Mouse (Mus musculus) liver, postnatal 0 days (tissue): ENCODE data around the gene Ppp1r18.

Experiments used
- CTCF ChIP-seq: sonication (generic); IDR thresholded peaks from 2 replicates; pipeline ENCODE4 v1.5.1; 2016; ENCODE audit warnings: antibody characterized with exemption, low read depth
- EP300 ChIP-seq: IDR thresholded peaks from 2 replicates; pipeline ENCODE4 v1.6.1; 2016; ENCODE audit warnings: antibody characterized with exemption, low read depth, mild to moderate bottlenecking

- TF ChIP-seq CTCF (no peak), EP300 (no peak)
Measured at GRCm38 (mm10) chr17:35896781-35897643, 31.6 kb downstream of the Ppp1r18 start, which contains the start of gene 2310061I04Rik.
